Mouse (Mus musculus) stomach, embryonic 16.5 days (tissue): ENCODE measurements around the gene Caskin2. TPM values are rescaled to one million over a fixed set of nuclear protein-coding genes. Genes with fewer than 3 reads are reported as not detected.

ENCODE experiments used
- ATAC-seq: fragments of 200-750 bp; cut with Nextera tagmentation; 2 replicates; pipeline ENCODE4 v1.8.0; 2017; ENCODE audit warnings: moderate number of reproducible peaks, moderate TSS enrichment; ENCODE audit not compliant: insufficient read depth, low FRiP score
- H3K27ac ChIP-seq: fragments of 300-500 bp; sonication (generic); 2 replicates; pipeline ENCODE4 v1.5.1; 2014; ENCODE audit warnings: low read length
- H3K27me3 ChIP-seq: fragments of 300-500 bp; sonication (generic); 2 replicates; pipeline ENCODE4 v1.6.1; 2014; ENCODE audit warnings: low read length, control low read depth, mixed read lengths; ENCODE audit not compliant: control insufficient read depth, insufficient read depth
- H3K36me3 ChIP-seq: fragments of 300-500 bp; sonication (generic); 2 replicates; pipeline ENCODE4 v1.6.1; 2014; ENCODE audit warnings: low read length; ENCODE audit not compliant: control insufficient read depth, insufficient read depth
- H3K4me1 ChIP-seq: fragments of 300-500 bp; sonication (generic); 2 replicates; pipeline ENCODE4 v1.6.1; 2014; ENCODE audit warnings: low read length, control low read depth, mixed read lengths; ENCODE audit not compliant: control insufficient read depth, insufficient read depth
- H3K4me2 ChIP-seq: fragments of 300-500 bp; sonication (generic); 2 replicates; pipeline ENCODE4 v1.6.1; 2014; ENCODE audit warnings: low read depth, low read length, mixed read lengths
- H3K4me3 ChIP-seq: fragments of 300-500 bp; sonication (generic); replicated peaks from 2 replicates; pipeline ENCODE4 v1.5.1; 2014; ENCODE audit warnings: mild to moderate bottlenecking, low read length
- H3K9ac ChIP-seq: fragments of 300-500 bp; sonication (generic); 2 replicates; pipeline ENCODE4 v1.6.1; 2014; ENCODE audit warnings: low read length
- H3K9me3 ChIP-seq: fragments of 300-500 bp; sonication (generic); replicated peaks from 2 replicates; pipeline ENCODE4 v1.6.1; 2016; ENCODE audit warnings: low read length, control low read depth; ENCODE audit not compliant: control insufficient read depth
- WGBS: fragments of 180-500 bp; shearing (Covaris S2); extraction: QIAGEN DNeasy Blood & Tissue Kit; methylation state at CpG from one replicate; pipeline ENCODE4 v1.1.7; 2014; 5-methylcytosine and 5-hydroxymethylcytosine counted together
- polyA plus RNA-seq: library from polyadenylated mRNA; unstranded; fragments of >200 nt; fragmentation: Nextera tagmentation; extraction: Ambion mirVana; gene quantifications from 2 replicates; pipeline ENCODE4 v1.2.1, GENCODE M21; 2015

Caskin2 gene
- polyA plus RNA-seq, 1 experiment from 2014 or later = 14.9 TPM

- 72% methylated on average over 20 of the region's 20 CpGs for WGBS
- ATAC-seq = no peak
- Histone ChIP-seq H3K27me3 (no peaks in the 10 kb centered on the region), H3K9me3 (no peaks in the 10 kb centered on the region), H3K4me2 (peak overlapping the region; percentile 89), H3K36me3 (no peaks in the 10 kb centered on the region), H3K4me1 (peaks cover 63% of the 10 kb centered on the region), H3K27ac (peak overlapping the region; percentile 78; the same call in 1 of the 2 replicates), H3K4me3 (peak overlapping the region; percentile 92), H3K9ac (peak overlapping the region; percentile 93)
Measured at GRCm38 (mm10) chr11:115811381-115812093, 1.9 kb downstream of the Caskin2 start.

- WGBS = 42% methylated on average over 14 of the region's 14 CpGs
Measured at GRCm38 (mm10) chr11:115810377-115810776, 3.1 kb downstream of the Caskin2 start.

GRCm38 (mm10) chr11:115809311-115809781, 4.1 kb downstream of the Caskin2 start:
- H3K4me1 ChIP-seq = peaks cover 55% of the 10 kb centered on the region
- WGBS = 56% methylated on average over 8 of the region's 8 CpGs
- H3K9me3 ChIP-seq = no peaks in the 10 kb centered on the region
- H3K9ac ChIP-seq = peak overlapping the region; percentile 34
- peaks cover 4% of the 10 kb centered on the region; the same call in 1 of the 2 replicates for H3K36me3 ChIP-seq
- peak overlapping the region; percentile 89 for H3K4me2 ChIP-seq
- no peak for ATAC-seq
- no peaks in the 10 kb centered on the region for H3K27me3 ChIP-seq
- peak overlapping the region; percentile 71 for H3K27ac ChIP-seq
- H3K4me3 ChIP-seq = 0 out of 2 replicates have a peak overlapping the region, but pooled peaks have one; percentile 5

More at GRCm38 (mm10) chr11:115810377-115810776, 3.1 kb downstream of the Caskin2 start:
- H3K9ac ChIP-seq = peak overlapping the region; percentile 93
- H3K36me3 ChIP-seq = no peaks in the 10 kb centered on the region
- H3K9me3 ChIP-seq = no peaks in the 10 kb centered on the region
- peak overlapping the region; percentile 92 for H3K4me3 ChIP-seq
- H3K4me2 ChIP-seq = peak overlapping the region; percentile 89
- H3K27ac ChIP-seq = peak overlapping the region; percentile 71
- H3K4me1 ChIP-seq = peaks cover 58% of the 10 kb centered on the region
- no peak for ATAC-seq
- no peaks in the 10 kb centered on the region for H3K27me3 ChIP-seq

GRCm38 (mm10) chr11:115808696-115809310, 4.6 kb downstream of the Caskin2 start:
- ATAC-seq = peak; percentile 8; the same call in 1 of the 2 replicates
- H3K9ac ChIP-seq = peak overlapping the region; percentile 34
- H3K4me2 ChIP-seq = peak overlapping the region; percentile 89
- H3K4me1 ChIP-seq = peaks cover 52% of the 10 kb centered on the region
- peak overlapping the region; percentile 71 for H3K27ac ChIP-seq
- H3K4me3 ChIP-seq = 0 out of 2 replicates have a peak overlapping the region, but pooled peaks have one; percentile 5
- no peaks in the 10 kb centered on the region for H3K9me3 ChIP-seq
- 12% methylated on average over 10 of the region's 10 CpGs for WGBS
- peaks cover 4% of the 10 kb centered on the region; the same call in 1 of the 2 replicates for H3K36me3 ChIP-seq
- no peaks in the 10 kb centered on the region for H3K27me3 ChIP-seq

- Histone ChIP-seq H3K9me3 (no peaks in the 10 kb centered on the region), H3K4me3 (no peak overlapping the region), H3K27me3 (no peaks in the 10 kb centered on the region), H3K4me2 (peak overlapping the region; percentile 89; the same call in 1 of the 2 replicates), H3K9ac (peak overlapping the region; percentile 49), H3K27ac (peak overlapping the region; percentile 71; the same call in 1 of the 2 replicates), H3K36me3 (peaks cover 12% of the 10 kb centered on the region), H3K4me1 (peaks cover 52% of the 10 kb centered on the region)
- no peak for ATAC-seq
- WGBS = 65% methylated on average over 11 of the region's 11 CpGs
Measured at GRCm38 (mm10) chr11:115807971-115808370, 5.5 kb downstream of the Caskin2 start.

- WGBS = 78% methylated on average over 6 of the region's 6 CpGs
- Histone ChIP-seq H3K9me3 (no peaks in the 10 kb centered on the region), H3K4me1 (peaks cover 50% of the 10 kb centered on the region), H3K27ac (no peak overlapping the region; the same call in 1 of the 2 replicates), H3K36me3 (peaks cover 13% of the 10 kb centered on the region), H3K4me2 (no peak overlapping the region), H3K9ac (no peak overlapping the region), H3K4me3 (no peak overlapping the region), H3K27me3 (no peaks in the 10 kb centered on the region)
- no peak for ATAC-seq
Measured at GRCm38 (mm10) chr11:115807306-115807705, 6.1 kb downstream of the Caskin2 start.

GRCm38 (mm10) chr11:115806154-115806553, 7.3 kb downstream of the Caskin2 start:
- no peak overlapping the region for H3K4me2 ChIP-seq
- no peaks in the 10 kb centered on the region for H3K27me3 ChIP-seq
- ATAC-seq = no peak
- H3K4me3 ChIP-seq = no peak overlapping the region
- peaks cover 18% of the 10 kb centered on the region for H3K36me3 ChIP-seq
- H3K9ac ChIP-seq = no peak overlapping the region
- 88% methylated on average over 10 of the region's 10 CpGs for WGBS
- H3K4me1 ChIP-seq = peaks cover 39% of the 10 kb centered on the region
- no peaks in the 10 kb centered on the region for H3K9me3 ChIP-seq
- no peak overlapping the region for H3K27ac ChIP-seq

- Histone ChIP-seq H3K4me3 (no peak overlapping the region), H3K9ac (no peak overlapping the region), H3K4me1 (peaks cover 27% of the 10 kb centered on the region), H3K9me3 (no peaks in the 10 kb centered on the region), H3K27me3 (no peaks in the 10 kb centered on the region), H3K36me3 (peaks cover 25% of the 10 kb centered on the region), H3K4me2 (no peak overlapping the region), H3K27ac (no peak overlapping the region)
- WGBS = 95% methylated on average over 7 of the region's 7 CpGs
- no peak for ATAC-seq
Measured at GRCm38 (mm10) chr11:115805005-115805404, 8.4 kb downstream of the Caskin2 start.
